Mouse (Mus musculus): Measurements from ENCODE around the gene Srgap3.

Gene Srgap3

DNA sequence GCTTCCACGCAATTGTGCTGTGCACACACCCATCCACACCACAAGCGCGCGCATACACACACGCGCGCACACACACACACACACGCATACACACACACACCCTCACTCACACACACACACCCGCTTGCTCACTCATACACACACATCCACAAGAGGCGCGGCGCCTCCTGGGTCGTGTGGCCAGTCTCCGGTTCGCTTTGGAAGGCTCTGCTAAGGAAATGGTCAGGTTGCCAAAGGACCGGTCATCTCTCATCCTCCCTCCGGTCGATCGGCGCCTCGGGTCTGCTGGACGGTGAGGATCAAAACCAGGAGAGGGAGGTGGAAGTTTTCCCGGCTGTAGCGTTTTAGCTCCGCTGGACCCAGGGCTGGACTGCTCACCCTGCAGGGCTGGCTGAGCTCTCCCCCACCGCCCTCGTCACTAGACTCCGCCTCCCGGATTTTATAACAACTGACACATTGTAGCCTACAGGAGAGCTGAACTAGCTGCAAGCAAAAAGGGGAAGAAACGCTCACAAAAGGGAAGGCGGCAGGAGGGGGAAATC is at the start of gene Srgap3:
Gene Srgap3, minus strand, starts transcription at position 372 of the 542 bp plus-strand sequence.
- peak; percentile 77 to 91 for DNase-seq (ENCODE audit: low spot score in 2 of 2)

DNA sequence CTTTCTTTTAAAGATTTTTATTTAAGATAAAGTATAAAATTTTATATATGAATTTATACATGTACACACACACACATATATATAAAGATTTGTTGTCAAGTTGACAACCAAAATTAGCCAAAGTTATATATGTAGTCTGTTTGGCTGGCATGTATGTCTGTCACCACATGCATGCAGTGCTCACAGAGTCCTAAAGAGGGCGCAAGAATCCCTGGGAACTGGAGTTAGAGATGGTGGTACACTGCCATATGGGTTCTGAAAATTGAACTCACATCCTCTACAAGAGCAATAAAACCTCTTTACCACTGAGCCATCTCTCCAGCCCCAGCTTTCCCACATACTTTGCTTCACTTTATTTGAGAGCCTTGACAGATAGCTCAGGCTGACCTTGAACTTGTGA is 48.6 kb upstream of the Srgap3 start:
- no peak for DNase-seq (ENCODE audit: low spot score in 2 of 2)

DNA sequence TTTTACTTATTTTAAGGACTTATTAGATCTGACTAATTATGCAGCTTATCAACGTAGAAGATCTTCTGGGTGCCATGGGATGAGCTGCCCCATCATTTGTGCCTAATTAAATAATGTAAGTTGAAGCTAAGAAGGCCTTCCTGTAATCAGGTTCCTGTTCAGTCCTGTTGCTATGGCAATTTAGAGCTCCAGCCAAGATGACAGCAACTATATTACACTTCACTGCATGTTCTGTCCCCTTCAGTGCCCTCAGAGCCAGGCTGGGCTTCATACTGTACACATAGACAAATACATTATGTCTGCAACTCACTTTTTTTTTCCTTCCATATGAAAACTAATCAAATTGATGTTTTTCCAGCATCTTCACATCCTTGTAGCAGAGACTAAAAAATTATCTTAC is 43.1 kb upstream of the Srgap3 start:
- no peak for DNase-seq (ENCODE audit: low spot score in 2 of 2)

DNA sequence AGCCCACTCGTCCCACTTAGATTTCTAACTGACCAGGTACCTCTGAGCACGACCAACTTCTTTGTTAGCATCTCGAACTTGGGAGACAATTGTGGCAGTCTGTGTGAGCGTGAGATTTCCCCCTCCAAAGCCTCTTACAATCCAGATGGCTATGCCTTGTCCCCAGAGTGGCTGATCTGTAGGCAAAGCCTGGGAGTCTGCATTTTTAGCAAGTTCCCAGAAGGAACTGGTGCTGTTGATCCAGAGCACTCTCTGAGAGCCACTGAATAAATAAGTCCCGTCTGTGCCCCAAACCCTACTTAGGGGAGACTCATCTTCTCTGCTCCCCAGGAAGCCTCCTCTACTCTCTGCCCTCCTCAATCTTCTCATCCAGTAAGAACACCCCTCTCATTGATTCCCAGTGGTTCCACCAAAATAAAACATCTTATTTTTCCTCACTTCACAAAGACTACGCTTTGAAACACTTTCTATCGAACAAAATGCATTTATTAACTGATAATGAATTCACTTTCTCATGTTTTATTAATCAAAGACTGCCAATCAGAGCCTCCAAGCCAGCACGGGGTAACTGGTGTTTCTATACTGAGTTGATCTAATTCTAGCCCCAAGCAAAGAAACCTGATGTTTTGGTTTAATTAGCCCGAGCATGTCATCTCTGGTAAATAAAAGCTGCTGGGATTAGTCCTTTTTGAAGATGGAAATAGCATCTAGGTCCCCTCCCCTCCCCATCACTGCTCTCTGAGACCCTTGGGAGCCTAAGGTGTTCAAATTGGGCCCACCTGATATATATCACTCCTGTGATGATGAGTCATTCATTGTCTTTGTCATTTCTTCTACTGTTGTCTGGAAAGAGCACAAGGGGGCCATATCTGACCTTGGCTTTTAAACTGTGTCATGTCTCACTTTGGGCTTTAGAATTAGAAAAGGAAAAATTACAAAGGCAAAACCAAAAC is 38.6 kb upstream of the Srgap3 start:
- DNase-seq (ENCODE audit: low spot score in 2 of 2), result no peak

DNA sequence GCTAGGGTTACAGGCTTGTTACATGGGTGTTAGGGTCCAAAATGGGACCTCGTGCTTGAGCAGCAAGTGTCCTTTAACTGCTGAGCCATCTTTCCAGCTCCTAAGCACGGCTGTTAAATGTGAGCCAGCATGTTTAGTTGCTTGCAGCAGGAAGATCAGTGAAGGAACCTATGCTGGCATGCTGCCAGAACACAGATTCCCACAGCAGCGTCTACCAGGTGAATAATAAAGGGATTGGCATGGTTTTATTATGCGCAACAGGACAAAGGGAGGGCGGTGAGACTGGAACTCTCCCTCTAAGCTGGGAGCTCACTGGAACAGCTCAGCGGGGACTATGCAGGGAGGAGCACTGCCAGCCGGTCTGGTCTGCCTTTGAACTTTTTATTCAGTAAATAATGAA is 35.2 kb upstream of the Srgap3 start:
- DNase-seq (ENCODE audit: low spot score in 2 of 2), result no peak

DNA sequence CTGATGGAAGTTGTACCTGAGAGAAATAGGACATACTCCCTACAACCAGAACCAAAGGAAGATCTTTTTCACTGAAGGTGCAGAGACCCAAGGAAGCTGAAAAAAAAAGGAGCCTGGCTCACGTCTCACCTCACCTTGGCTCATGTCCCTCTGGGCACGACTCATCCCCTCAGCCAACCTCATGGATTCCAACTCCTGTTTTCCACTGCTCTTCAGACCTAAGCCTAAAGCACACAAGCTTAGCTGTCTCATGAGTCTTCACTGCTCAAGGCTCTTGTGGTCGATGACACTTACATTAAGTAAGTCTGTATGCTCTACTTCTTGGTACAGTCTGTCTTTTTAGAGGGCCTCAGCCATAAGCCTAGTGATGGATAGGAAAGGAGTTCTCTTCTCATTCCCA is 31.9 kb upstream of the Srgap3 start:
- no peak for DNase-seq (ENCODE audit: low spot score in 2 of 2)

DNA sequence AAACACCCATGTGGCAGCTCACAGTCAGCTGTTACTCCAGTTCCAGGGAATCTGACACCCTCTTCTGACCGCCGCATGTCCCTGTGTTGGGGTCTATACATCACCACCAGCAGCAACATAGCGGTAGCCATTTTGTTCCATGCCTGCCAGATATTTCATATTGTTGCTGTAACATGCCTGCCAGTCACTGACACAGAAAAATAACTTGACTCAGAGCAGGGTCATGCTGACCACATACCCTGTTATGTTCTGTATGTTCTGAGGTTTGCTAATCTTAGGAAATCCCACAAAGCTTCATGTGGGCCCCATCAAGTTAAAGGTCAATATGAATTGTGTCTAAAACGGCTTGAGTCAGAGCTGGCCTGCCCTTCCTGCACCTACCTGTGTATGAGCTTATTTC is 30.2 kb upstream of the Srgap3 start:
- no peak for DNase-seq (ENCODE audit: low spot score in 2 of 2)

DNA sequence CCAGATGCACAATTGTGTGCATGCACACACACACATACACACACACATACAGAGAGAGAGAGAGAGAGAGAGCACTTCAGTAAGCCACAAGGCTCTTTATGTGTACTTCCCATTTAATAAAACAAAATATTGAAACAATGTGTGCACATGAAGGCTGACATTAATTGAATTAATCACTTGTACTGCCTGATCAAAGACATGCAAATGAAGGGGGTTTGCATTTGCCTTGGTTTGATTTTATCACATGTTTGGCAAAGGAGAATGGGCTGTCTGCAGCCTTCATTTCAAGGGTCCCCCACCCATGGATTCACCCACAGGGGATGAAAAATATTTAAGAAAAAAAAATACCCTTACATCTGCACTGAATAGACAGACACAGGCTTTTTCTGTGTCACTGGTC is 29.5 kb upstream of the Srgap3 start:
- no peak for DNase-seq (ENCODE audit: low spot score in 2 of 2)

DNA sequence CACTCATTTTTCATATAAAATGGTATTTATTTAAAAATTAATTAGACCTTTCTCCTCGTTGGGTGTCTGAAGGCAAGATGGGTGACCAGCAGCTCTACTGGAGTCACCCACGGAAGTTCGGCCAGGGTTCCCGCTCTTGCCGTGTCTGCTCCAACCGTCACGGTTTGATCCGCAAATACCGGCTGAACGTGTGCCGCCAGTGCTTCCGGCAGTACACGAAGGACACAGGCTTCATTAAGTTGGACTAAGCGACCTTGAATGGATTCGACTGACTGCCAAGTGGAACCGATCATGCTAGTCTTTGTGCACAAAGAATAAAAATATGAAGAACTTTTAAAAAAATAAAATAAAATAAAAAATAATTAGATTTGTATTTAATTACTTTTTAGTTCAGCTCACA is 29.1 kb upstream of the Srgap3 start:
- no peak for DNase-seq (ENCODE audit: low spot score in 2 of 2)

DNA sequence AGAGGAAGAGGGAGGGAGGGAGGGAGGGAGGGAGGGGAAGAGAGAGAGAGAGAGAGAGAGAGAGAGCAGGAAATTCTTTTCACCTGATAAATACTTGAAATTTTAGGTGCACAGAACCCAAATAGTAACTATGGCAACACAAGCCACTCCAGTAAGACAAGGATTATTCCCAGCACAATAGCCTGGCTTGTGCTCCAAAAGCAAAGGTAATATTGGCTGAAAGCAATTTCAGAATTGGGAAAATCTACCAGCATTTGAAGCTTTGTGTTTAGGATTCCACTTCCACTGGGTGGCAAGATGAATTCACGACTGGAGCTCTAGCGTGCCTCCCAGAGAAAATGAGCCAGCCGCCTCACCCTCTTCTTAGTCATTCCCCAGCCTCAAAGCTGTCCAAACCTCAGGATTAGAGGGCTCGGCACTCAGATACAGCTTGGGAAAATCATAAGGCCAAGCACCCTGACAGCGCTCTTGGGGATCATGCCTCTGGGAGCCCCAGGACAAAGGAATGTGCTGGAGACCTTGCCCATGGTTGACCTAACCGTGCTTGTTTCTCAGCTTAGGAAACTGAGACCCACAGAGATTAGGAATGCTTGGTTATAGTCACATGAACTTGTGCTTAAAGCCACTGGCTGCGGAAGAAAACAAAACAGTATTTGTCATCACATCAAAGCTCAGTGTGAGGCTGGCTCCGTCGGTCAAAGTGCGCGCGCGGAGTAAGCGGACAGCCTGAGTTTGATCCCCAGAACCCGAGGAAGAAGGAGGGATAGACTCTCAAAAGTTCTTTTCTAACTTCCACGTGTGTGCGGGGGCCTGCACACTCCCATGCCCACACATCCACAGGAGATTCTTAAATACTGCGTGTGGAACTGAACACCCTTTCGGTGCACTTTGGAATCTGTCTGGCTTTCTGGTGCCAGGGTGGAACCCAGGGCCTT is 27.0 kb upstream of the Srgap3 start:
- peak in 1 of 2 experiments; percentile 36 for DNase-seq (ENCODE audit: low spot score in 2 of 2)

DNA sequence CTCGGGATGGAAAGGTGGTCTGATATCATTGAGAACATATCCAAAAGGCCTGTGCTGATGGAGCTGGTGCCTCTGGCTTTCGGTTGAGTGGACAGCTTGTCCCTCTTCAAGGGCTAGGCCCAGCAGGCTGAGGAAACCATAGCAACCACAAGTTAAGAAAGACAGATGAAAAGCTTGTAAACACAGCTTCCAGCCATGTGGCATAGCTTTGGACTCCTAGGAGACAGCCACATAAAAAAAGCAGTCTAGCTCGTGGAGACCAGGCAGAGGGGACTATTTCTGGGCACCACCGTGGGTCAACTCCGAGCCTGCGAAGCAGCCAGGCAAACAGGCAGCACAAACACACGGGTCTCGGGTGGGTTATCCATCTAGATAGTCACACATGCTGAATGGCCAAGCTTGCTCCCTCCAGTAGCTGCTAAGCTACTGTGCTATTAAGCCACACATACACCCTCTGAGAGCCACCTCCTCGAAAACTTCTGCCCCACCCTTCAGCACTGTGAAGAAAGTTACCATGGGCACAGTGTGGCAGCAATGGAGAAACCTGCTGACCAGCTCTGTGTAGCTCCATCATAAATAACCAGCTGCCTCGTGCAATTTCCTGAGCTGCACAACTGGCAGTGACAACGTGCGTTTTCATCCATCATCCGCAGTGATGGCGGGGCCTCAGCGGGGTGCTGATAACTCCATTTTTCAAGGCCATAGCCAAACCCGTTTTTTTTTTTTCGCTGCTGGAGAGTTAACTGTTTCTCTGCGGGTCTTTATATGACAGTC is 26.0 kb upstream of the Srgap3 start:
- peak; percentile 31 to 57 for DNase-seq (ENCODE audit: low spot score in 2 of 2)

DNA sequence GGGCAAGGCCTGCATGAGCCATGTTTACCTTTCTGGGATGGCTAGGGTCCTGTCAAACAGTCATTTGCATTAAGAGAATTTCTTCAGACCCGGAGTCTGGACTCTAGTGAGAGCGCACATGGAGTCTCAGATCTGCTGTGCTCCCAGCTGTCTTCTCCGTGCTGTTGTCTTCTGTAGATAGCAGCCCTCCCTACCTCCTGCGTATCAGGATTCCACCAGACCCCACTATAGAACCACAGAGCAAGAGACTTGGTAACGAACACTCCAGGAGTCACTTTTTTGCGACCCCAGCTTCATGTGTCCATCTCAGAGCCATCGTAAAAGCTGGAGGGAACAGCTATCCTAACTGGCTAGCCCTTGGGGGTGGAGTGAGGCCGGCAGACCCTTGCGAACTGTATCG is 25.1 kb upstream of the Srgap3 start:
- no peak for DNase-seq (ENCODE audit: low spot score in 2 of 2)

DNA sequence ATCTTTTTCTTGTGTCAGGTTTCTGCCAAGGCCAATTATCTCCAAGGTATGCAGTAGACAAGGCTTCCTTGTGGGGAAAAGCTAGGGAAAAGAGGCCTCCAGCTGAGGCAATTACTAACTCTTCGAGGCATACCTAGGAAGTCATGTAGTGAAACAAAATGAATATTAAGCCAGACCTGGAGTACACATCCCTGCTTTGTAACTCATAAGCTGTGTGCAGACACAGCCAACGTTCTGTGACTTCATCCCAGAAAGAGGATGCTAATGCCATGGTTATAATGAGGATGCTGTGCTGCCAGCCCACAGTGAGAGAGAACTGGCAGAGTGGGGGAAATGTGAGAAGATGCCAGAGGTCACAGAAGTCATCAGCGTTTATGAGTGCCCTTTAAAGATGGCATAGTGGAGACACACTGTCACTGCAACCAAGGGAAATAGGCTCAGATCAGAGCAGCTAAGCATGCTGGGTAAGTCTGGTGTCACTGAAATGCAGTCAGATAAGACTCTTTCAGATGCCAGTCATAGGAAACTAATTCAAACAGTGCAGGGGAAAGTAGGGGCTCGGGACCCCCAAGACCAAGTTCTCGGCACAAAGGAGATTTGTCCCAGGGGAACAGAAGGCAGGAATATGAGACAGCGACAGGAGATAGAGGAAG is 24.2 kb upstream of the Srgap3 start:
- DNase-seq (ENCODE audit: low spot score in 2 of 2), result no peak

DNA sequence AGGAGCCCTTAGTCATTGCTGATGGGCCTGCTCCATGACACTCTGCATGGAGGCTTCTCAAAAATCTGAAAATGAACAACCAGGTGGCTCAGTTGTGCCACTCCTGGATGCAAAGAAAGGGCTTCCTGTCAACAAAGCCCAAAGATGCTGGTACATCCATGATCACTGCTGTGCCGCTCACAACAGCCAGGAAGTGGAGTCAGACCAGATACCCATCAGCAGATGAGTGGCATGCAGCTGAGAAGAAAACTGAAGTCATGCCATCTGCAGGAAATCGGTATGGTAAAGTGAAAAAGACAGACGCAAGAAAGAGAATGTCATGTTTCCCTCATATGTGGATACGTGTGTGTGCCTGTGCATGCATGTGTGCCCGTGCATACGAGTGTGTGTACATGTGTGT is 20.3 kb upstream of the Srgap3 start:
- no peak for DNase-seq (ENCODE audit: low spot score in 2 of 2)

DNA sequence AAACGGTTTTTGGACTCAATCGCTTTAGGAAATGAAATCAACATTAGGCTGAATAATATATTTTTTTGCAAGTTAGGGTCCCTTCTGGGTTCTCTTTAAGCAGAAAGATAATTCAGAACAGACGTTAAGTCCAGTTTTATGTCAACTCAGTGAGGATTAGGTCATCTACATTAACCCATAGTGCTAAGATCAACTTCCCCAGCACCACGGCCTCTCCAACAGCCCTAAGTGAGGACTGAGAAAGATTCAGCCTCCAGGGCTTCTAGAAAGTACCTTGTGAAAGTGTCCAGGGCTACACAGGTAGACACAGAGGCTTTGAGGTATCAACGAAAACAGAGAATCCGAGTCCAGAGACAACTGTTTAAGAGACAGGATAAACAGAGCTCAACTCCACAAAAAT is 11.3 kb upstream of the Srgap3 start:
- no peak for DNase-seq (ENCODE audit: low spot score in 2 of 2)

DNA sequence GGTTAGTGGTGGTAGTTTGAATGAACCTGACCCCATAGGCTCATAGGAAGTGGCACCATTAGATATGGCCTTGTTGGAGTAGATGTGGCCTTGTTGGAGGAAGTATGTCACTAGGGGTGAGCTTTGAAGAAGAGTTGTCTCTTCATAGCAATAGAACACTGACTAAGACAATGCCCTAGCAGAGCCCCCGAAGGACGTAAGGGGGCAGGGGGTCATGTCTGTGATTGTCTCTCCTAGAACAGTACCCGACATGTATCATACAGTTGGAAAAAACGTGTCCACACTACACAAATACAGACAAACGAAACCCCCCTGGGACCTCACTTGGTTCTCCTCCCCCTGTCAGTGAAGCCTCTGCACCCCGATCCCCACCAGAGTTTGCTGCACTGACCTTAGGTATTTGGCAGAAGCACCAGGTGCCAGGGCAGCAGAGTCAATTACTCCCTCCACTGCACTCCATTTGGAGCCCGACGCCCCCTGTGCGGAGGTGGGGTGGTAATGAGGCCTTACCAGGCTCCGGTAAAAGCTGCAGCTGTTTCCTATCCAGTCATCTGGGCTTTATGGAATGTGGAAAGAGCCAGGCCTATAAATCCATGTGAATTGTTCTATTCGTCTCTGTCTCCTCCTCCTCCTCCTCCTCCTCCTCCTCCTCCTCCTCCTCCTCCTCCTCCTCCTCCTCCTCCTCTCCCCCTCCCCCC is 10.7 kb upstream of the Srgap3 start:
- DNase-seq (ENCODE audit: low spot score in 2 of 2), result no peak

DNA sequence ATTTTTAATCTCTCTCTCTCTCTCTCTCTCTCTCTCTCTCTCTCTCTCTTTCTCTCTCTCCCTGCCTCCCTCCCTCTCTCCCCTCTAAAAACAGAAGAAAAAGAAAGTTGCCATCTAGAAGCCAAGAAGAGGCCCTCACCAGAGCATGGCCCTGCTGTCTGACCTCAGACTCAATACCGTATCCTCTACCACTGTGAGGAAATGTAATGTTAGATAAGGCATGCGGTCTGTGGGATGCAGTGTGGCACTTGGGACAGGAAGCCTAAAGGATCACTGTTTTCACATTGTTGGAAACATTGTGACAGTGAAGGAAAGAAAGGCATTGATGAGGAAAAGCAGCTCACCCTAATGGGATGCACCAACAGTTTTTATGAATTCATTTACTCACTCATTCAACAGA is 8.7 kb upstream of the Srgap3 start:
- no peak for DNase-seq (ENCODE audit: low spot score in 2 of 2)

DNA sequence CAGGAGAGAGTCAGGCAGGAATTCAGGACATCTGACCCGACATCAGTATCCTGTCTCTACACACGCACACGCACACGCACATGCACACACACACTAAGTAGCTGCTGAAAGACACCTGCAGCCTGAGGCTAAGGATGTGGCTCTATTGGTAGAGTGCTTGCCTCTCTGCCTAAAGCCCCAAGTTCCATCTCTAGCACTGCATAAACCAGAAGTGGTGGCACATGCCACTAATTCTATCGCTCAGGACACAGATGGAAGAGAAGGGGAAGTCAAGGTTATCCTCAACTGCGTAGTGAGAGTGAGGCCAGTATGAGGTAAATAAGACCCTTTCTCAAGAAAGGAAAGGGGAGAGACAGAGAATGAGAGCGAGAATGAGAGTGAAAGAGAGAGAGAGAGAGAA is 6.8 kb upstream of the Srgap3 start:
- DNase-seq (ENCODE audit: low spot score in 2 of 2), result no peak

DNA sequence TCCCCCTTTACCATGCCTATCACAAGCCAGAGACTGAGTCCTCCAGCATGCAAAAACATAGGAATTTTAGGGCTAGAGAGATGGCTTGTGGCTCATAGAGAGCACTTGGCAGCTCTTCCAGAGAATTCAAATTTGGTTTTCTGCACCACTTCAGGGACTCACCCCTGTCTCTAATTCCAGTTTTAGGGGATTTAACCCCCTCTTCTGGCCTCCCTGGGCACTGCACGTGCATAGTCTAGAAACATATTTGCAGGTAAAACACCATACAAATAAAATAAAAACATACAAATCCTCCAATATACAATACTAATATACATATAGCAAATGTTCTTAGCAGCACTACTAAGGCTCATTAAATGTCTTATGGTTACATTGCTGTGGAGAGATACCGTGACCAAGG is 4.2 kb upstream of the Srgap3 start:
- DNase-seq (ENCODE audit: low spot score in 2 of 2), result no peak

All from left cerebral cortex, adult 9 months (tissue).